Mouse (Mus musculus) lung, adult 2 months (tissue): Measurements from ENCODE around the gene Cd52. TPM values are rescaled to one million over a fixed set of nuclear protein-coding genes. Genes with fewer than 3 reads are reported as not detected.

Source experiments
- DNase-seq: peaks from one replicate; pipeline ENCODE4 v3.0.0; 2022
- H3K4me1 ChIP-seq: fragments of 200-500 bp; 2 replicates; pipeline ENCODE4 v1.6.1; 2011; ENCODE audit warnings: low read length; ENCODE audit not compliant: control insufficient read depth, insufficient read depth
- H3K4me3 ChIP-seq: fragments of 200-500 bp; replicated peaks from 2 replicates; pipeline ENCODE3; 2011; ENCODE audit warnings: low read depth, mild to moderate bottlenecking, control low read depth, low read length; ENCODE audit errors: extremely low read depth
- CTCF ChIP-seq: fragments of 200-500 bp; IDR thresholded peaks from 2 replicates; pipeline ENCODE4 v1.5.1; 2011; ENCODE audit warnings: mild to moderate bottlenecking, low read length, control low read depth; ENCODE audit not compliant: insufficient read depth
- POLR2A ChIP-seq: fragments of 200-500 bp; IDR thresholded peaks from 2 replicates; pipeline ENCODE4 v1.6.1; 2011; ENCODE audit warnings: low read depth, mild to moderate bottlenecking, control low read depth, low read length, borderline replicate concordance; ENCODE audit errors: extremely low read depth
- WGBS: fragments of 180-500 bp; shearing (Covaris S2); methylation state at CpG from one replicate; pipeline ENCODE4 v1.1.7; 2018; 5-methylcytosine and 5-hydroxymethylcytosine counted together
- polyA plus RNA-seq: library from polyadenylated mRNA; depleted of rRNA; stranded (reverse); fragments of >200 nt; gene quantifications from 2 replicates; pipeline ENCODE4 v1.2.3, GENCODE M21; 2012

Cd52 gene
- polyA plus RNA-seq, 1 experiment, result 76.5 TPM

DNA sequence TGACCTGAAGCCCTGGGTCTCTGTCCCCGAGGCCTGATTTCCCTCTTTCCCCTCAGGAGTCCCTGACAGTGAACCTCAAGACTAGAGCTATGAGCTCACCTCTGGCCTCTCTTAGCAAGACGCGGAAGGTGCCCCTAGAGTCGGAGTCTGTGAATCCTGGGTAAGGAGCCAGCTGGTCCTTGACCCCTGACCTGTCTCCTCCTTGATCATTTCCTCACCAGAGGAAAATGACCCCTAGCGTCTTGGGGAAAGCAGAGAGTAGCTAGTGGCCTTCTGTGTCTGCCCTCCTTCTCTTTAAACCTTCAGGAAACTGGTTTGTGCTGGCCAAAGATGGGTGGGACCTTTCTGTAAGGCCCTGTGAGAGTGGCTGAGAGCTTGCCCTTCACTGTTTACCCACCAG, 13.3 kb upstream of the Cd52 start:
- WGBS, result 29% methylated on average over 5 of the region's 5 CpGs
- DNase-seq, result no peak
- H3K4me1 ChIP-seq, result no peaks in the 10 kb centered on the region
- TF ChIP-seq CTCF, result no peak
- H3K4me3 ChIP-seq, result no peak overlapping the region

DNA sequence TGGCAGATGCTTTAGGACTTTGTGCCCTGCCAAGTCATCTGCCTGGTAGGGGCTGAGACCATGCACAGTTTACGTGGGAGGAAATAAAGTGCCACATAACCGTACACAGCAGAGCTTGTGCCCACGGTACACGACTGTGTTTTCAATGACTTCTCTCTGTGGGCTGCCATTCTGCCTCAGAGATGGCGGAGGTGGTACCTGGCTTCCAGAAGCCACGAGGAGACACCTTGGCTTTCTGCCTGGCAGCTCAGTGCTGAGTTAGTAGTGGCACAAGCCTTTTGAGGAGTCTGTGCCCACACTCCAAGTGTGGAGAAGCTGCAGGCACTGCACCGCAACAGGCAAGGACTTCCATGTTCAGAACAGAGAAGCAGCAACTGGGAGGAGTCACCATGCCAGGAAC, 12.8 kb upstream of the Cd52 start:
- H3K4me1 ChIP-seq, result no peaks in the 10 kb centered on the region
- no peak for TF ChIP-seq CTCF
- no peak for TF ChIP-seq POLR2A
- no peak for DNase-seq
- WGBS, result 77% methylated on average over 7 of the region's 7 CpGs
- H3K4me3 ChIP-seq, result no peak overlapping the region

DNA sequence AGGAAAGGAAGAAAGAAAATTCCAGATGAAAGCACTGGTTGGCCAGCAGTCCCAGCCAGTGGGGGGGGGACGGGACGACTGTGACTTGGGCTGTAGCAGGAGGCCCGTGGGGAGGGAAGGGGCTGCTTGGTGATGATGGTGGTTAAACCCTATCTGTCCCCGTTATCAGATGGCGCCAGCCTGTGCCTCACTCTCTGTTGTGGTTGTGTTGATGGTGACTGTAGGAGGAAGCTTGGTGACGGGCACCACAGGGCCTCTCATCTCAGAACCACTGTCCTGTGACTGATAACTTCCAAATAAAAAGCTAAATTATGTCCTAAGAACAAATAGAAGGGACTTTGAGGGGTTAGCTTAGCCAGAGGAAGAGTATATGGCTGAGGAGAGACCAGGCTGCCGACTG, 11.2 kb upstream of the Cd52 start:
- TF ChIP-seq POLR2A (no peak), CTCF (no peak)
- 55% methylated on average over 7 of the region's 7 CpGs for WGBS
- DNase-seq, result no peak
- no peaks in the 10 kb centered on the region for H3K4me1 ChIP-seq
- no peak overlapping the region for H3K4me3 ChIP-seq

DNA sequence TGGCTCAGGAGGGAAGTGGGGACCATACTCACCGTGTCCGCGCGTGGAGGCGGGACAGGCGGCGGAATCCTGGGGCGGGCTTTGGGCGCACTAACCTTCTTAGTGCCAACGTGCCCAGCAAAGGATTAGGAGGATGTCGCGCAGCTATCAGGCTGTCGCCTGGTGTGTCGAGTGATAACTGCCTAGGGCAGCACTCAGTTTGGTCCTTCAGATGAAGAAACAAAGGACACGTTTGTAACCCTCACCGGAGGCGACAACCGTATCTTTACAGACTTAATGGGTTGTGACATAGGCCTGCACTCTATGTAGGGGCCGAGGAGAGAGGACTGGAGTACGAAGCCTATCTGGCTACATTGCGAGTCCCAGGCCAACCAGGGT, 7.8 kb upstream of the Cd52 start:
- WGBS, result 7% methylated on average over 21 of the region's 21 CpGs
- TF ChIP-seq CTCF (no peak), POLR2A (no peak)
- Histone ChIP-seq H3K4me3 (peak overlapping the region; percentile 86), H3K4me1 (no peaks in the 10 kb centered on the region)
- no peak for DNase-seq

GRCm38 (mm10) chr4:134101979-134102741, 7.3 kb upstream of the Cd52 start, which contains the start of gene Ubxn11:
Ubxn11 (plus strand) TSS chr4:134102570.
- Histone ChIP-seq H3K4me3 (peak within 1 kb of the TSS; percentile 86), H3K4me1 (no peaks in the 10 kb centered on the region)
- TF ChIP-seq CTCF (no peak), POLR2A (0 out of 2 replicates have a peak, but pooled peaks have one; percentile 23)
- 18% methylated on average over 34 of the region's 34 CpGs for WGBS
- peak; percentile 78 for DNase-seq

DNA sequence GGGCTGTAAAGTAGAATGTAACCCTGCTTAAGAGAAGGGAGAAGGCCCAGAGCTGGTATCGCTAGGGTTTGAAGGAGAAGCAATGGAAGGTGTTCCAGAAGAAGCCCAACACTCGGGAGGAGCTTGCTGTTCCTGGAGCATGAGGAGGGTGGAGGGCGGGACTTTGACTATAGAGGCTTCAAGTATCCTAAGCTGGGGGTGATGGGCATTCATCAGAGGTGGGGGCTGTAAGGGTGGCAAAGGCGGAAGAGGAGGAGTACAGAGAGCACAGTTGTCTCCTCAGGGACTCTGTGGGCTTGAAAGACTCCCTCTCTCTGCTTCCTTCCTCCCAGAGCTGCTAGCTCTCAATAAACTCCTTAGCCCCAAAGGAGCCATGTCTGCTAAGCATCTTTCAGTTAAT, 5.4 kb upstream of the Cd52 start:
- Histone ChIP-seq H3K4me3 (no peak overlapping the region), H3K4me1 (no peaks in the 10 kb centered on the region)
- 74% methylated on average over 4 of the region's 4 CpGs for WGBS
- no peak for DNase-seq
- no peak for TF ChIP-seq POLR2A
- no peak for TF ChIP-seq CTCF

DNA sequence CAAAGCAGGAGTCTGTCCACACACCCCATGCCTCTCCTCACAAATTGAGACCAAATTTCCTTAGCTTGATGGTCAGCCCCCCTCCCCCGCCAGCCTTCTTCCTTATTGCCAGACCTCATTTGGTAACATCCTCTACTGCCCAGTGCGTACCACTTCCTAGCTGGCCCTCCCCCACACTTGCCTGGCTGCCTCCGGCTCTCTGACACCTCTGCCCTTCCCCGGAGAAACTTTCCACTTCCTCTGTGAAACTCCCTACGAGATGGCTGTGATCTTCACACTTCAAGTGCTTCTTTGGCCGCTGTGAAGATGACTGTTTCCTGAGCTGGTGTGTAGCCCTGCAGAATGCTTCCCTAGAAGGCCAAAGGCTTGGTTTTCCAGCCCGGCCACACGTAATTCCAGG, 3.7 kb upstream of the Cd52 start:
- Histone ChIP-seq H3K4me3 (no peak overlapping the region), H3K4me1 (no peaks in the 10 kb centered on the region)
- 31% methylated on average over 8 of the region's 8 CpGs for whole genome bisulfite sequencing
- DNase-seq, result no peak
- no peak for TF ChIP-seq POLR2A
- no peak for TF ChIP-seq CTCF

DNA sequence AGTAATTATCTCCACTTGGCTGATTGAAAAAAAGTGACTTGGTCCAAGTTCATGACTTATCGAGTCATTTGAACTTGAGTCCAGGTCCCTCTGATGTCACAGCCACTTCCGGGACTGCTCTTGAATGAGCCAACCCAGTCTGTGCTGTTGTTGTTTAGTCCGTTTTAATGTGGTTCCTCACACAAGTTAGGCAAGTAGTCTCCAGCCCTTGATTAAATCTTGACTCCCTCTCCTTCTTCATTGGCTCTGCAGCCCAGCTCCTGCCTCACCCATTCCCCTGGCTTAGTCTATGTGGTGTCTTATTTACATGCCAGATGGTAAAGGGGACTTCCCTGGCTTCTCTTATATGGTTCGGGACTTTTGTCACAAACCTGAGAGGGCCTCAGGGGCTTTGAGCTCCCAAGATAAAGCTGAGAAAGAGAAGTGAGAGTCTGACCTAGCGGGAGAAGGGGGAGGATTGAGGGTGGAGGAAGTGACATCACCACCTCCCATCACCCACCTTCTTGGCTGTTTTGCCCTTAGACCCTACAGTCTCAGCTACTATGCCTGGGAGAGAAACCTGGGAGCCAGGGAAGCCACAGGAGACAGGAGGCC, 2.2 kb upstream of the Cd52 start:
- 64% methylated on average over 5 of the region's 5 CpGs for WGBS
- TF ChIP-seq CTCF, result no peak
- no peak for TF ChIP-seq POLR2A
- DNase-seq, result no peak
- Histone ChIP-seq H3K4me3 (no peak overlapping the region), H3K4me1 (no peaks in the 10 kb centered on the region)

DNA sequence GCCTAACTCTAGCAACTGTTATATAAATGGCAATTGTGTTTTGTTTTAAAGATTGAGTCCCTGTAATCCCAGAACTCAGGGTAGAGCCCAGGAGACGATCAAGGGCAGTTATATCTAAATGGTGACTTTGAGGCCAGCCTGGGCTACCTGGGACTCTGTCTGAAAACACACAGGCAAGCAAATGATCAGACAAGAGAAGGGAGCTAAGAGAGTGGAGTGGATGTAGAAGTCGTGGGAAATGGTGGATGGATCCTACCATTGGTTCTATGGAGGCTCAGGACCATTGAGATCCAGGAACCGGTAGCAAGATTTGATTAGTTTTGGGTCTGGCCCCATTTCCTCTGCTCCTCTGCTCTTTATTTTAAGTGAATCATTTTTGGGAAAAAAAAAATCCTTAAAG, 1.2 kb upstream of the Cd52 start:
- 76% methylated on average over 3 of the region's 3 CpGs for WGBS
- DNase-seq, result no peak
- TF ChIP-seq POLR2A, result no peak
- TF ChIP-seq CTCF, result no peak
- Histone ChIP-seq H3K4me1 (no peaks in the 10 kb centered on the region), H3K4me3 (no peak overlapping the region)

DNA sequence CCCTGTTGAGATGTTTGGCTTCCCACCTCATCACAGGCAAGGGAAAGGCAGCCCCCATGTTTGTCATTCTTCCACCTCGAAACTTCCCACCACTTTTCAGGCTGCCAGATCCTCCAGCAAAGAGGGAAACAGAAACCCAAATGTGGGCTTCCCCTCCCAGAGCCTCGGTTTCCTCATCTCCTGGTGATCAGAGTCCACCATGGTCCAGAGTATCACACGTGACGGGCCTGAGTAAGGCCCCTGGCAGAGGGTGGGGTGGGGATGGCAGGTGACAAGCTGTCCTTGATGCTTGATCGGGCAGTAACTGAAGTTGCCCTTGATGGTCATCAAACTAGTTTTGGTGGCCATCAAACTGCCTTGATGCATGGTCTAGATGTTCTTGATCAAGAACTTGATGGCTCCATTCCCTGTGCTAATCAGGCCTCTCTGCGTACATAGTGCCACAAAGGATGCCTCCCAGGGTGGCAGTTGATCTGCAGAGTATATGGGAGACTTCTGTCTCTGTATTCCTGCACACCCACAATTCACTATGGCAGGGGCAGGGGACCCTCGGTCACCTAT, 798 bp downstream of the Cd52 start:
- Histone ChIP-seq H3K4me3 (peak overlapping the region; percentile 17), H3K4me1 (no peaks in the 10 kb centered on the region)
- DNase-seq, result no peak
- WGBS, result 74% methylated on average over 7 of the region's 7 CpGs
- no peak for TF ChIP-seq CTCF
- no peak for TF ChIP-seq POLR2A
